Mouse (Mus musculus): ENCODE results near the gene Fam89b. TPM values are rescaled to one million over a fixed set of nuclear protein-coding genes. Genes with fewer than 3 reads are reported as not detected.
A peak's percentile ranks its signal among the peaks of the same experiment; 100 is the strongest.

The Fam89b gene
- total and polyA plus RNA-seq, 3 experiments: 29.6 to 60.2 TPM; not detected in 1

- H3K36me3 ChIP-seq (ENCODE audit: control insufficient read depth in 1 of 2, insufficient read depth in 2 of 2, low read length in 2 of 2): peaks cover 6 to 14% of the 10 kb centered on the region in 2 experiments
- peaks cover 3% of the 10 kb centered on the region; the same call in 1 of the 2 replicates for H3K79me2 ChIP-seq (ENCODE audit: control insufficient read depth, insufficient read depth, low read length, poor library complexity)
- no peaks in the 10 kb centered on the region for H3K27me3 ChIP-seq (ENCODE audit: control insufficient read depth in 1 of 2, insufficient read depth in 2 of 2, low read length in 2 of 2)
- H3K4me3 ChIP-seq (ENCODE audit: control insufficient read depth in 1 of 2, insufficient read depth in 1 of 2, low read depth in 2 of 2, low read length in 2 of 2): no peak overlapping the region
- H3K9me3 ChIP-seq (replicated peaks; ENCODE audit: insufficient read depth, low read length): no peaks in the 10 kb centered on the region
- TF ChIP-seq MEF2A (IDR thresholded peaks at IDR 0.05; ENCODE audit: extremely low read depth, insufficient replicate concordance, low read depth, low read length, poor library complexity, severe bottlenecking) (no peak), CTCF (IDR thresholded peaks at IDR 0.05 in 2 of 3, conservative IDR thresholded peaks at IDR 0.05 in 1 of 3; ENCODE audit: control insufficient read depth in 1 of 3, insufficient read depth in 1 of 3, low read depth in 2 of 3, low read length in 3 of 3, poor library complexity in 1 of 3, severe bottlenecking in 1 of 3) (peak; percentile 11 to 31 (median 16); a peak in 3 of 6 replicates)
- peak; percentile 38 for DNase-seq (ENCODE audit: low read depth, low spot score)
- H3K27ac ChIP-seq (ENCODE audit: control insufficient read depth, low read depth, low read length): no peak overlapping the region
- H3K4me1 ChIP-seq (ENCODE audit: control insufficient read depth in 1 of 2, insufficient read depth in 2 of 2, low read length in 2 of 2): peaks cover 0 to 4% of the 10 kb centered on the region in 2 experiments; a peak in 2 of 4 replicates
- H3K9ac ChIP-seq (ENCODE audit: control insufficient read depth, low read depth, low read length, poor library complexity, severe bottlenecking): no peak overlapping the region
Measured at GRCm38 (mm10) chr19:5715793-5716688, 13.4 kb downstream of the Fam89b start.

- no peak overlapping the region for H3K27ac ChIP-seq (ENCODE audit: control insufficient read depth, low read depth, low read length)
- no peaks in the 10 kb centered on the region for H3K9me3 ChIP-seq (replicated peaks; ENCODE audit: insufficient read depth, low read length)
- DNase-seq (ENCODE audit: low read depth, low spot score): peak; percentile 79
- H3K27me3 ChIP-seq (ENCODE audit: control insufficient read depth in 1 of 2, insufficient read depth in 2 of 2, low read length in 2 of 2): no peaks in the 10 kb centered on the region
- no peak overlapping the region for H3K4me3 ChIP-seq (ENCODE audit: control insufficient read depth in 1 of 2, insufficient read depth in 1 of 2, low read depth in 2 of 2, low read length in 2 of 2)
- no peak for TF ChIP-seq NRF1 (IDR thresholded peaks at IDR 0.05; ENCODE audit: insufficient read depth, low read depth, low read length, poor library complexity, severe bottlenecking)
- 0 out of 2 replicates have a peak, but pooled peaks have one; percentile 32 for TF ChIP-seq ETS1 (IDR thresholded peaks at IDR 0.05; ENCODE audit: low read depth, low read length)
- peak; percentile 70 for TF ChIP-seq SIN3A (IDR thresholded peaks at IDR 0.05; ENCODE audit: low read length)
- H3K4me1 ChIP-seq (ENCODE audit: control insufficient read depth in 1 of 2, insufficient read depth in 2 of 2, low read length in 2 of 2): peaks cover 0 to 4% of the 10 kb centered on the region in 2 experiments; a peak in 1 of 4 replicates
- H3K79me2 ChIP-seq (ENCODE audit: control insufficient read depth, insufficient read depth, low read length, poor library complexity): peaks cover 3% of the 10 kb centered on the region; the same call in 1 of the 2 replicates
- H3K36me3 ChIP-seq (ENCODE audit: control insufficient read depth in 1 of 2, insufficient read depth in 2 of 2, low read length in 2 of 2): peaks cover 0 to 6% of the 10 kb centered on the region in 2 experiments
- H3K9ac ChIP-seq (ENCODE audit: control insufficient read depth, low read depth, low read length, poor library complexity, severe bottlenecking): no peak overlapping the region
Measured at GRCm38 (mm10) chr19:5713730-5714129, 15.7 kb downstream of the Fam89b start.

GRCm38 (mm10) chr19:5713255-5713654 lies 16.2 kb downstream of the Fam89b start:
- no peak overlapping the region for H3K4me3 ChIP-seq (ENCODE audit: control insufficient read depth in 1 of 2, insufficient read depth in 1 of 2, low read depth in 2 of 2, low read length in 2 of 2)

More at GRCm38 (mm10) chr19:5713255-5713654, 16.2 kb downstream of the Fam89b start:
- no peak for DNase-seq (ENCODE audit: low read depth, low spot score)
- Histone ChIP-seq H3K79me2 (ENCODE audit: control insufficient read depth, insufficient read depth, low read length, poor library complexity) (peaks cover 3% of the 10 kb centered on the region; the same call in 1 of the 2 replicates), H3K27ac (ENCODE audit: control insufficient read depth, low read depth, low read length) (no peak overlapping the region), H3K27me3 (ENCODE audit: control insufficient read depth in 1 of 2, insufficient read depth in 2 of 2, low read length in 2 of 2) (no peaks in the 10 kb centered on the region), H3K36me3 (ENCODE audit: control insufficient read depth in 1 of 2, insufficient read depth in 2 of 2, low read length in 2 of 2) (peaks cover 0 to 6% of the 10 kb centered on the region in 2 experiments), H3K4me1 (ENCODE audit: control insufficient read depth in 1 of 2, insufficient read depth in 2 of 2, low read length in 2 of 2) (peaks cover 0 to 4% of the 10 kb centered on the region in 2 experiments; a peak in 1 of 4 replicates), H3K9me3 (replicated peaks; ENCODE audit: insufficient read depth, low read length) (no peaks in the 10 kb centered on the region), H3K9ac (ENCODE audit: control insufficient read depth, low read depth, low read length, poor library complexity, severe bottlenecking) (no peak overlapping the region)
- TF ChIP-seq ETS1 (IDR thresholded peaks at IDR 0.05; ENCODE audit: low read depth, low read length) (no peak), MAZ (IDR thresholded peaks at IDR 0.05; ENCODE audit: low read depth, low read length) (no peak), MYC (IDR thresholded peaks at IDR 0.05; ENCODE audit: low read depth, low read length) (no peak), TCF12 (IDR thresholded peaks at IDR 0.05; ENCODE audit: low read depth, low read length) (no peak), MEF2A (IDR thresholded peaks at IDR 0.05; ENCODE audit: extremely low read depth, insufficient replicate concordance, low read depth, low read length, poor library complexity, severe bottlenecking) (no peak), ZNF384 (IDR thresholded peaks at IDR 0.05; ENCODE audit: low read depth, low read length) (no peak), SIN3A (IDR thresholded peaks at IDR 0.05; ENCODE audit: low read length) (no peak), MXI1 (IDR thresholded peaks at IDR 0.05; ENCODE audit: low read depth, low read length) (no peak), TAL1 (IDR thresholded peaks at IDR 0.05; ENCODE audit: low read length) (no peak)
